Mouse (Mus musculus): Measurements from ENCODE around the gene Tet3. TPM values are rescaled to one million over a fixed set of nuclear protein-coding genes. Genes with fewer than 3 reads are reported as not detected.
A peak's percentile ranks its signal among the peaks of the same experiment; 100 is the strongest.

Tet3 gene
- polyA plus RNA-seq, 1 experiment from 2014 or later = 57.9 TPM

DNA sequence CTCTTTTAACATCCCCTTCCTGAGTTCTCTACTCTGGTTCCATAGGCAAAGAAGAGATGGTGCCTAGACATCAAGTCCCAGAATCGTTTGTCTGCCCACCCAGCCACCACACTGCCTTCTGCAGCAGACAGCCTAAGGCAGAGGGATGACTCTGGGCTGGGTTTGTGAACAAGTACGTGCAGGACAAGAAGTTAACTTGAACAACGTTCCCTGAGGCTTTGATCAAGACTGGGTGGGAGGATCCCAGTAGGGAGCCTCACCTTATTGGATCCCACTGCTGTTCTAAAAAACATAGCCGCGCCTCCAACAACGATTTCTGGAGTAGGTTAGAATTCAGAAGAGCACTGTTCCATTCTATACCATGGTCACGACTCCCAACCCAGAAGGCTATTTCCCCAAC is 11.9 kb downstream of the Tet3 start:
- no peak overlapping the region for H3K27ac ChIP-seq (replicated peaks)
- no peak overlapping the region for H3K9ac ChIP-seq (replicated peaks)
- no peak for ATAC-seq (ENCODE audit: low FRiP score)
- 0 out of 2 replicates have a peak, but pooled peaks cover 8% of the 10 kb centered on the region for H3K36me3 ChIP-seq
- H3K9me3 ChIP-seq (replicated peaks) = no peaks in the 10 kb centered on the region
- no peak overlapping the region for H3K4me3 ChIP-seq (replicated peaks)
- H3K27me3 ChIP-seq (replicated peaks) = no peaks in the 10 kb centered on the region
- WGBS = 79% methylated on average over 7 of the region's 7 CpGs
- H3K4me2 ChIP-seq = no peak overlapping the region
- H3K4me1 ChIP-seq = peaks cover 84% of the 10 kb centered on the region

DNA sequence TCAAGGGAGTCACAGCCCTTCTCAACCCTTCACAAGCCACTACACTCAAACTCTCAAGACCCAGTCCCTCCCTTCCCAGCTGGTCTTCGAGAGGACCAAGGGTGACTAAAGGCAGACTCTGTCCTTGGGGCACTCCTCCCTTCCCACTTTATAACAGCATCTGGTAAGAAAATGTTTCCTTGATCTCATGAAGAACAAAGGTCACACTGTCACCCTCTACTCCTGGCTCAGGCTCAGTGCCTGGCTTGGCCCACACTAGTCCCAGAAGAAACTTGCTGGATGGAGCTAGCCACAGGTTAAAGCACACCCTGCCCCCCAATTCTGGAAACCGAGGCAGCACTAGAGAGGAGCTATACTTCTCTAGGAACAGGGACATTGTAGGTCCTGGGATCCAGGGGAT is 13.1 kb downstream of the Tet3 start:
- Histone ChIP-seq H3K9me3 (replicated peaks) (no peaks in the 10 kb centered on the region), H3K36me3 (0 out of 2 replicates have a peak, but pooled peaks cover 8% of the 10 kb centered on the region), H3K27ac (replicated peaks) (no peak overlapping the region), H3K4me3 (replicated peaks) (no peak overlapping the region), H3K27me3 (replicated peaks) (no peaks in the 10 kb centered on the region), H3K9ac (replicated peaks) (no peak overlapping the region), H3K4me2 (no peak overlapping the region), H3K4me1 (peaks cover 76% of the 10 kb centered on the region)
- WGBS = 92% methylated on average over 2 of the region's 2 CpGs
- no peak for ATAC-seq (ENCODE audit: low FRiP score)

DNA sequence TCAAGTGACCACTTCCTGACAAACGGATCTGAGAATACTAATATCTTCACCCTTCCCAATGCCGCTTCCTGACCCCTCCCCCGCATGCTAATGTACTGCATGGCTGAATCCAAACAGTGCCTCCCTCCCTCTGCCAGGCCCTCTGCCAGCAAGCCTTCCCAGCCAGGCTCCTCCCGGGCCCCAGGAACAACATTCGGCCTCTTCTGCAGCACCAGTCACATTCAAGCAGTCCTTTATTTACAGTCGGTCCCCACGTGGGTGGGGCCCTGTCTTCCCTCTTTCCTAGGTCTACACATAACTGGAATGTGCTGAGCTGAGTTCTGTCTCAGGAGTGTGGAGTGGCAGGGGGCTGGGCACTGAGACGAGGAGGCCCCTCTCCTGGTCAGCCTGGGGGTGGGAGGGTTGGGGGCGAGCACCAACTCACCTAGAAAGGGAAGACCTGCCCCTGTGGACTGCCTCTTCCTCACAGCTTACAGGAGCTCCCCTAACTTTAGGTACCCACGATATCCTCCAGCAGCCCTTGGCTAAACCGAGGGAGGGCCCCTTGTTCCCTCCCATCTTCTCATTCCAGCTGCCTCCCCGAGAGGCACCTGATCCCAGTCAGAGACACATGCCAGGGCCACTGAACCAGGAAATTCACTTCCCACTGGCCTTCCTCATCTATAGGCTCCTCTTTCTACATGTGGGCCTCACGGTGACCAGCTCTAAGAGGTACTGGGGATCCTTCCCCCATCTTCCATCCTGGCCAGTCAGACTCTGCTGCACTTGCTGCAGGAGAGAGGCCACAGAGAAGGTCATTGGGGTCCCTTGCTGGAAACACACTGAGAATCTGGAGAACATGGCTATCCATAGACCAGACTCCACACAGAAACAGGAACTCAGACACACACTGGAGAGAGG is 15.2 kb downstream of the Tet3 start:
- H3K9ac ChIP-seq (replicated peaks) = 0 out of 2 replicates have a peak overlapping the region, but pooled peaks have one; percentile 11
- WGBS = 6% methylated on average over 13 of the region's 13 CpGs
- peak overlapping the region; percentile 98 for H3K27ac ChIP-seq (replicated peaks)
- peak overlapping the region; percentile 70 for H3K4me2 ChIP-seq
- H3K9me3 ChIP-seq (replicated peaks) = no peaks in the 10 kb centered on the region
- H3K27me3 ChIP-seq (replicated peaks) = no peaks in the 10 kb centered on the region
- ATAC-seq (ENCODE audit: low FRiP score) = peak; percentile 3; the same call in 1 of the 2 replicates
- peaks cover 79% of the 10 kb centered on the region for H3K4me1 ChIP-seq
- no peak overlapping the region for H3K4me3 ChIP-seq (replicated peaks)
- 0 out of 2 replicates have a peak, but pooled peaks cover 8% of the 10 kb centered on the region for H3K36me3 ChIP-seq

DNA sequence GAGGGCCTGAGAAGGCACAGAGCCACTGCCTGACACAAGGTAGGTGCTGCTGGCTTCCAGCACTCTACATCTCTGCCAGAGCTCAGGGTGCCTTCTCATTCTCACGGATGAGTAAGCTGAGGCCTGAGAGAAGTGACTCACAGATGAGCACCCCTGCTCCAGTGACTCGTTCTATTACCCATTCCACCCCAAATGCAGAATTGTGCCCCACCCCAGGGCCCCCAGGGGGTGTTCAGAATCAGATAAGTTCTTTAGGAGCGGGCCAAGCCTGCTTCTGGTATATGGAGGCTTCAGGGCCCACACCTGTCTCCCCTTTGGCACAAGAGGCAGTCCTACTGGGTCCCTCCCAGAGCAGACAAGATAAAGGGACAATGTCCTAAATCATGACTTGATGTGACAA is 16.2 kb downstream of the Tet3 start:
- ATAC-seq (ENCODE audit: low FRiP score) = no peak
- Histone ChIP-seq H3K4me3 (replicated peaks) (peak overlapping the region; percentile 77), H3K4me2 (peak overlapping the region; percentile 70), H3K9ac (replicated peaks) (peak overlapping the region; percentile 73; the same call in 1 of the 2 replicates), H3K27me3 (replicated peaks) (no peaks in the 10 kb centered on the region), H3K27ac (replicated peaks) (peak overlapping the region; percentile 98), H3K9me3 (replicated peaks) (no peaks in the 10 kb centered on the region), H3K36me3 (0 out of 2 replicates have a peak, but pooled peaks cover 3% of the 10 kb centered on the region), H3K4me1 (peaks cover 83% of the 10 kb centered on the region)
- WGBS = 15% methylated on average over 3 of the region's 3 CpGs

DNA sequence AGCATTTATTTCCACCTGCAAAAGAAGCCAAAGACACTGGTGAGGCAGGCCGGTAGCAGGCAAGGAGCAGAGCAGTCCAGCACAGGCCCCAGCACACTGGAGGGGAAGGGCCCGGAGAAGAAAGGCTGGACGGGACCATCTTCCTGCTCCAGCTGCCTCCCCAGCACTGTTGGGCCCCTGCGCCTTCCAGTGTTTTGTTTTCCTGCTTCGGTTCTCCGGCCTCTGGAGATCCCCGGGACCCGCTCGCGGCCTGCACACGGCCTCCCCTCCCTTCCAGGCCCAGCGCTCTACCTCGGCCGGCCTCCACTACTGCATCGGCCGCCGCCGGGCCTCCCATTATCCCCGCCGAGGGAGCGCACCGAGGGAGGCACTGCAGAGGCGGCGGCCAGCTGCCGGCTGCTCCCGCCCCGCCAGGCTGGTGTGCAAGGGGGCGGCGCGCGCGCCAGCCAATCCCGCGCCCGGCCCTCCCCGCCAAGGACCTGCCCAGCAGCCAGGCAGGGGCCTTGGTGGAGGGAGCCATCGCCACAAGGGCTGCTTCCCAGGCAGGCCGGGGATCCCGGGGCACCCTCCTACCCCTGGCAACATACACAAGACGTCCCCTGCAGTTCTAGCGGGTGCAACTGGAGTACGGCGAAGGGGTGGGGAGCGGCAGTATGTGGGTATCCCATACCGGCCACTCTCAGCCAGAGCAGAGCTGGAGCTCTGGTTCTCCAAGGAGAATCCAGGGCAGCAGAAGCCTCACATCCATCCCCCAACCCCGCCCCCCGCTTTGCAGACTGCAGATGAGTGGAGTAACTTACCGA is 17.4 kb downstream of the Tet3 start:
- Histone ChIP-seq H3K4me1 (peaks cover 84% of the 10 kb centered on the region), H3K9me3 (replicated peaks) (no peaks in the 10 kb centered on the region), H3K36me3 (0 out of 2 replicates have a peak, but pooled peaks cover under 1% of the 10 kb centered on the region), H3K4me3 (replicated peaks) (peak overlapping the region; percentile 77), H3K9ac (replicated peaks) (peak overlapping the region; percentile 73), H3K27me3 (replicated peaks) (no peaks in the 10 kb centered on the region), H3K4me2 (peak overlapping the region; percentile 70), H3K27ac (replicated peaks) (peak overlapping the region; percentile 98)
- peak; percentile 90 for ATAC-seq (ENCODE audit: low FRiP score)
- WGBS = under 1% methylated on average over 48 of the region's 48 CpGs

DNA sequence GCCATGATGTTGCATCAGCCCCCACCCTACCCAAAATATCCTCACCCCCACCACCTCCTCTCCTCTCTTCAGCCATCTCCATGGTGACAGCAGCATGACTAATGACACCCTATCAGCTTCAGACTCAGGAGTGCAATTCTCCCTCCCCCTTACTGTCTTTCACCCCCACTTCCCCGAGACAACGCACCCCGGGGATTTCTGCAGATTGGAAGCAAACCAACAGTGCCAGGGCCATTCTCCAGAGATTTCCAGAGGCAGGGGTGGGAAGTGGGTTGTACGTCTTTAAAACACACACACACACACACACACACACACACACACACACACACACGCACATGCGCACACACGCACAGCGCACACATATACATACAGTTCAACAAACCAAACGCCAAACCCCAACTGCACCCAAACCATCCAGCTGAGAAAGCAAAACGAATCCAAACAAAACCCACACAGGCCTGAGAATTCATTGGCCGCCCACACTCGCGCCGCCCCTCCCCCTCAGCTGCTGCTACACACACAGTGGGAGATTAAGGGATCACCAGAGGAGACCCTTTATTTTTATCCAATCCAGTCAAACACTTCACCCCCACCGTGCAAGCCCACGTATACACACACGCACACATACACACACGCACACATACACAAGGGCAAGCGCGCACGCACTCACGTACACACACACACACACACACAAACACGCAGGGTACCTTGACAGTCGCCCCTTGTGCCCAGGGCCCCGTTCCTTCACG is 18.2 kb downstream of the Tet3 start:
- peak overlapping the region; percentile 77 for H3K4me3 ChIP-seq (replicated peaks)
- peak overlapping the region; percentile 70 for H3K4me2 ChIP-seq
- peaks cover 81% of the 10 kb centered on the region for H3K4me1 ChIP-seq
- ATAC-seq (ENCODE audit: low FRiP score) = peak; percentile 70
- 3% methylated on average over 26 of the region's 26 CpGs for WGBS
- no peaks in the 10 kb centered on the region for H3K9me3 ChIP-seq (replicated peaks)
- H3K9ac ChIP-seq (replicated peaks) = peak overlapping the region; percentile 73
- H3K27me3 ChIP-seq (replicated peaks) = no peaks in the 10 kb centered on the region
- H3K27ac ChIP-seq (replicated peaks) = peak overlapping the region; percentile 98
- H3K36me3 ChIP-seq = no peaks in the 10 kb centered on the region

DNA sequence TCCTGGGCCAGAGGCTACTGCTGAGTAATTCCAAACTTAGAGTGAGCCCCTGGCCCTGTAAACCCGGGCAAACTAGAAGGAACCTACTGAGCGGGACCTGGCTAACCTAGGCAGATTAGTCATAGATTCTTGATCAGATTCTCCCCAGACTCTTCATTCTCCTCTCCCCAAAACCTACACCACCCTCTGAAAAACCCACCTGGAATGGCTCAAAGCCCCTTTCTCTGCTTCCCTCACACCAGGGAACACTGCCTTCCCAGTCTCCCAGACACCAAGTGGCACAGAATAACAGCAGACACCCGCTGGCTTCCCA is 18.7 kb downstream of the Tet3 start:
- Histone ChIP-seq H3K27ac (replicated peaks) (peak overlapping the region; percentile 98), H3K4me1 (peaks cover 83% of the 10 kb centered on the region), H3K9me3 (replicated peaks) (no peaks in the 10 kb centered on the region), H3K27me3 (replicated peaks) (no peaks in the 10 kb centered on the region), H3K4me2 (peak overlapping the region; percentile 70), H3K36me3 (no peaks in the 10 kb centered on the region), H3K4me3 (replicated peaks) (peak overlapping the region; percentile 77), H3K9ac (replicated peaks) (peak overlapping the region; percentile 73)
- no peak for ATAC-seq (ENCODE audit: low FRiP score)
- WGBS = 21% methylated on average over 3 of the region's 3 CpGs

DNA sequence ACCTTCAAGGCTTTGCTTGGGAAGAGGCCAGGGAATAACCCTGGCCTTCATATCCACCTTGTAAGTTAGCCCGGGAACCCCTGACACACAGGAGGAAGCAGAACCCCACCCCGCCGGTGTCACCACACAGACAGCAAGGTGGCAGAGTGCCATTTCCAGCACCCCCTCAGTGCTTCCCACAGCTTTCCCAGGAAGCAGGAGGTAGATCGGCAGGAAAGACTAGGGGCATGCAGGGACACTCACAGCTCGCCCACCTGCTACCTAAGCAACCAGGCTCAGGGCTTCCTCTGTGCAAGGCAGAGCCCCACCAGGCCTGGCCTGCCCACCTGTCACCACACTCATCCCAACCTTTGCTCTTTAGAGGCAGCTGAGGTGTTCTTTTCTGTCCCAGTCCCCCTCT is 19.1 kb downstream of the Tet3 start:
- H3K4me1 ChIP-seq = peaks cover 83% of the 10 kb centered on the region
- ATAC-seq (ENCODE audit: low FRiP score) = no peak
- H3K4me2 ChIP-seq = peak overlapping the region; percentile 70
- H3K9ac ChIP-seq (replicated peaks) = peak overlapping the region; percentile 73
- no peaks in the 10 kb centered on the region for H3K36me3 ChIP-seq
- no peaks in the 10 kb centered on the region for H3K27me3 ChIP-seq (replicated peaks)
- peak overlapping the region; percentile 77 for H3K4me3 ChIP-seq (replicated peaks)
- no peaks in the 10 kb centered on the region for H3K9me3 ChIP-seq (replicated peaks)
- H3K27ac ChIP-seq (replicated peaks) = peak overlapping the region; percentile 98
- WGBS = 54% methylated on average over 5 of the region's 5 CpGs

DNA sequence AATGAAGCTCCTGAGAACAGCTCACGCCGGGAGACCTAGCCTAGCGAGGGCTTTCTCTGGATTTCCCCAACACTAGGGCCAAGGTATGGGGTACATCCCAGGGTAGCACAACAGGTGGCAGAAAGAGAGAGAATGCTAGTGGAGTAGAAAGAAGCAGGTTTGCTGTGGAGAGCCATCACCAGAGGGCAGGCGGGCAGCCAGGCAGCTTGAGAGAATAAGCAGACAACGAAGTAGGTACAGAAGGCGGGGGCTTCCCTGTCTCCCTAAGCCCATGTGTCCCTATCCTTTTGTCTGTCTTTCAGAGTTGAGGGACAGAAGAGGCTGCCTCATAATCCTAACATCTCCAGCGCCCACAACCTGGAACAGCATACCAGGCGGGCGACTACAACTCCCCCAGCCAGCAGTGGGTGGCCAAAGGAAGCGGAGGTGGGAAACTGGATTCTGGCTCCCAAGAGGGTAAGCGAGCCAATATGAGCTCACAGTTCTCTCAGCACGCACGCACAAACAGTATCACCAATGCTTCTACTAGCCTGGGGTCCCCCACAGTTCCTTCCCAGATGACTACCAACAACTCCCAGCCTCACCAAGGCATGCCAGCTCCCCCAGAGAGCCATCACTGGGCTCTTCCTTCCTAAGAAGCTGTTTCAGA is 19.6 kb downstream of the Tet3 start:
- peak overlapping the region; percentile 77 for H3K4me3 ChIP-seq (replicated peaks)
- no peaks in the 10 kb centered on the region for H3K27me3 ChIP-seq (replicated peaks)
- H3K9me3 ChIP-seq (replicated peaks) = no peaks in the 10 kb centered on the region
- no peaks in the 10 kb centered on the region for H3K36me3 ChIP-seq
- no peak for ATAC-seq (ENCODE audit: low FRiP score)
- H3K4me1 ChIP-seq = peaks cover 83% of the 10 kb centered on the region
- WGBS = 67% methylated on average over 13 of the region's 13 CpGs
- H3K27ac ChIP-seq (replicated peaks) = peak overlapping the region; percentile 98; the same call in 1 of the 2 replicates
- peak overlapping the region; percentile 73; the same call in 1 of the 2 replicates for H3K9ac ChIP-seq (replicated peaks)
- H3K4me2 ChIP-seq = peak overlapping the region; percentile 70

DNA sequence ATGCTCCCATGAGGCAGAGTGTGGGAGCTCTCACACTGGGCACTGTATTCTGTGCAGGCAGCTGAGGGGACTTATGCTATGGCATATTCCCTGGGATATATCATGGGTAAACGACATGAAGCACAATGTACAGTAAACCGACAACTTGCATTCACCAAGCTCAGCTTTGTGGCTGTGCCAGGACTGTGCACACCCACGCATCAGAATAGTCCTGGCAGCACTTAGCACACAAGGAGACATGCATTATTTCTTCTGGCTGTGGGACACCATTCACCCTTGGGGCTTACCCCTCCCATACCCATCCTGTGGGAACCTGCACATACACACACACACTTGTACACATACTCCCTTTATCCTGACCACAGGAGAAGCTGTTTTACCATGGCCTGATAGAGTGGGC is 20.3 kb downstream of the Tet3 start:
- Histone ChIP-seq H3K27ac (replicated peaks) (peak overlapping the region; percentile 9; the same call in 1 of the 2 replicates), H3K4me2 (peak overlapping the region; percentile 70), H3K4me1 (peaks cover 83% of the 10 kb centered on the region), H3K9me3 (replicated peaks) (no peaks in the 10 kb centered on the region), H3K27me3 (replicated peaks) (no peaks in the 10 kb centered on the region), H3K36me3 (no peaks in the 10 kb centered on the region), H3K9ac (replicated peaks) (peak overlapping the region; percentile 4; the same call in 1 of the 2 replicates), H3K4me3 (replicated peaks) (peak overlapping the region; percentile 77)
- WGBS = 71% methylated on average over 3 of the region's 3 CpGs
- ATAC-seq (ENCODE audit: low FRiP score) = no peak
